Mouse (Mus musculus) forebrain, postnatal 0 days (tissue): Measurements from ENCODE around the gene Dmac1. TPM values are rescaled to one million over a fixed set of nuclear protein-coding genes. Genes with fewer than 3 reads are reported as not detected.

Source experiments
- ATAC-seq: fragments of 200-750 bp; cut with Nextera tagmentation; 2 replicates; pipeline ENCODE4 v1.8.0; 2017; ENCODE audit warnings: mild to moderate bottlenecking, moderate library complexity
- DNase-seq: peaks from one replicate; pipeline ENCODE4 v3.0.0-alpha.2; 2015
- H3K27ac ChIP-seq: fragments of 300-500 bp; sonication (generic); 2 replicates; pipeline ENCODE4 v1.5.1; 2014; ENCODE audit warnings: low read depth, mild to moderate bottlenecking, antibody characterized with exemption, low read length, moderate library complexity, mixed read lengths
- H3K27me3 ChIP-seq: fragments of 300-500 bp; sonication (generic); 2 replicates; pipeline ENCODE4 v1.6.1; 2014; ENCODE audit warnings: mild to moderate bottlenecking, low read length, mixed read lengths; ENCODE audit not compliant: insufficient read depth
- H3K36me3 ChIP-seq: fragments of 300-500 bp; sonication (generic); 2 replicates; pipeline ENCODE4 v1.6.1; 2014; ENCODE audit warnings: mild to moderate bottlenecking, moderate library complexity; ENCODE audit not compliant: insufficient read depth
- H3K4me1 ChIP-seq: fragments of 300-500 bp; sonication (generic); 2 replicates; pipeline ENCODE4 v1.6.1; 2014; ENCODE audit warnings: antibody characterized with exemption; ENCODE audit not compliant: insufficient read depth
- H3K4me2 ChIP-seq: fragments of 300-500 bp; sonication (generic); 2 replicates; pipeline ENCODE4 v1.6.1; 2014; ENCODE audit warnings: low read depth, mild to moderate bottlenecking, moderate library complexity
- H3K4me3 ChIP-seq: fragments of 300-500 bp; sonication (generic); 2 replicates; pipeline ENCODE4 v1.5.1; 2014; ENCODE audit warnings: low read depth, low read length, mixed read lengths
- H3K9ac ChIP-seq: fragments of 300-500 bp; sonication (generic); 2 replicates; pipeline ENCODE4 v1.6.1; 2014; ENCODE audit warnings: mild to moderate bottlenecking
- H3K9me3 ChIP-seq: fragments of 300-500 bp; sonication (generic); 2 replicates; pipeline ENCODE4 v1.6.1; 2016; ENCODE audit warnings: low read length
- CTCF ChIP-seq: sonication (generic); IDR thresholded peaks from 2 replicates; pipeline ENCODE4 v1.5.1; 2016; ENCODE audit warnings: antibody characterized with exemption, control low read depth, low read depth
- WGBS: fragments of 180-500 bp; shearing (Covaris S2); extraction: QIAGEN DNeasy Blood & Tissue Kit; methylation state at CpG from one replicate; pipeline ENCODE4 v1.1.7; 2014; 5-methylcytosine and 5-hydroxymethylcytosine counted together
- polyA plus RNA-seq: library from polyadenylated mRNA; unstranded; fragments of >200 nt; fragmentation: Nextera tagmentation; extraction: Ambion mirVana; gene quantifications from 2 replicates; pipeline ENCODE4 v1.2.1, GENCODE M21; 2015
- total RNA-seq: library from RNA; depleted of rRNA; stranded (reverse); fragments of >200 nt; gene quantifications from 2 replicates; pipeline ENCODE4 v1.2.3, GENCODE M21; 2014; rRNA removed

The Dmac1 gene
- total RNA-seq (48.9 and 63.5 TPM in 2 replicates), polyA plus RNA-seq (93.2 and 102 TPM in 2 replicates)

- ATAC-seq (peak; percentile 97), DNase-seq (peak; percentile 95)
- no peaks in the 10 kb centered on the region for H3K9me3 ChIP-seq
- H3K4me2 ChIP-seq, result peak within 1 kb of the TSS; percentile 56
- no peaks in the 10 kb centered on the region for H3K36me3 ChIP-seq
- no peak for TF ChIP-seq CTCF
- no peaks in the 10 kb centered on the region for H3K4me1 ChIP-seq
- H3K27ac ChIP-seq, result peak within 1 kb of the TSS; percentile 78
- no peaks in the 10 kb centered on the region for H3K27me3 ChIP-seq
- peak within 1 kb of the TSS; percentile 77 for H3K4me3 ChIP-seq
- H3K9ac ChIP-seq, result peak within 1 kb of the TSS; percentile 91
- 19% methylated on average over 23 of the region's 23 CpGs for WGBS
These were observed at the start of gene Dmac1 for GRCm38 (mm10) chr4:75278197-75279175. TSS of gene Dmac1 (minus strand) at chr4:75278305.

- DNase-seq (no peak), ATAC-seq (no peak)
- Histone ChIP-seq H3K4me2 (no peak overlapping the region), H3K27me3 (no peaks in the 10 kb centered on the region), H3K9ac (no peak overlapping the region), H3K27ac (no peak overlapping the region), H3K36me3 (no peaks in the 10 kb centered on the region), H3K9me3 (no peaks in the 10 kb centered on the region), H3K4me1 (no peaks in the 10 kb centered on the region), H3K4me3 (no peak overlapping the region)
- WGBS, result 72% methylated on average over 1 of the region's 1 CpGs
- TF ChIP-seq CTCF, result no peak
These were observed 37.3 kb upstream of the Dmac1 start for GRCm38 (mm10) chr4:75315431-75315830.

GRCm38 (mm10) chr4:75315007-75315406 is 36.9 kb upstream of the Dmac1 start:
- H3K9me3 ChIP-seq, result no peaks in the 10 kb centered on the region
- no peak for TF ChIP-seq CTCF
- no peak for DNase-seq
- no peaks in the 10 kb centered on the region for H3K4me1 ChIP-seq
- no peaks in the 10 kb centered on the region for H3K27me3 ChIP-seq
- no peak overlapping the region for H3K4me3 ChIP-seq
- H3K36me3 ChIP-seq, result no peaks in the 10 kb centered on the region
- no peak overlapping the region for H3K27ac ChIP-seq
- no peak overlapping the region for H3K9ac ChIP-seq
- H3K4me2 ChIP-seq, result no peak overlapping the region
- 86% methylated on average over 1 of the region's 1 CpGs for WGBS
- ATAC-seq, result no peak

GRCm38 (mm10) chr4:75311918-75312317 is 33.8 kb upstream of the Dmac1 start:
- DNase-seq (no peak), ATAC-seq (no peak)
- no peaks in the 10 kb centered on the region for H3K9me3 ChIP-seq
- no peak for TF ChIP-seq CTCF
- H3K27me3 ChIP-seq, result no peaks in the 10 kb centered on the region
- no peak overlapping the region for H3K27ac ChIP-seq
- H3K4me3 ChIP-seq, result no peak overlapping the region
- H3K4me2 ChIP-seq, result no peak overlapping the region
- no peaks in the 10 kb centered on the region for H3K36me3 ChIP-seq
- H3K9ac ChIP-seq, result no peak overlapping the region
- 92% methylated on average over 2 of the region's 2 CpGs for WGBS
- H3K4me1 ChIP-seq, result no peaks in the 10 kb centered on the region

- Histone ChIP-seq H3K4me2 (no peak overlapping the region), H3K4me1 (no peaks in the 10 kb centered on the region), H3K9me3 (no peaks in the 10 kb centered on the region), H3K27ac (no peak overlapping the region), H3K4me3 (no peak overlapping the region), H3K27me3 (no peaks in the 10 kb centered on the region), H3K36me3 (no peaks in the 10 kb centered on the region), H3K9ac (no peak overlapping the region)
- no peak for TF ChIP-seq CTCF
- no peak for ATAC-seq
- DNase-seq, result no peak
- 82% methylated on average over 2 of the region's 2 CpGs for WGBS
These were observed 33.2 kb upstream of the Dmac1 start for GRCm38 (mm10) chr4:75311305-75311704.

- H3K9me3 ChIP-seq, result no peaks in the 10 kb centered on the region
- no peaks in the 10 kb centered on the region for H3K36me3 ChIP-seq
- ATAC-seq, result no peak
- 83% methylated on average over 1 of the region's 1 CpGs for WGBS
- DNase-seq, result no peak
- no peak overlapping the region for H3K4me3 ChIP-seq
- H3K9ac ChIP-seq, result no peak overlapping the region
- H3K4me1 ChIP-seq, result no peaks in the 10 kb centered on the region
- H3K27ac ChIP-seq, result no peak overlapping the region
- no peaks in the 10 kb centered on the region for H3K27me3 ChIP-seq
- no peak for TF ChIP-seq CTCF
- H3K4me2 ChIP-seq, result no peak overlapping the region
These were observed 22.3 kb upstream of the Dmac1 start for GRCm38 (mm10) chr4:75300205-75300972.
